Mouse (Mus musculus) frontal cortex, postnatal 14 days (tissue): ENCODE results near the gene Nppa.
"Not testable (repeated sequence)": the region's sequence is repeated elsewhere in the genome, so short reads cannot be mapped to it uniquely, and the experiment has no call there.

Experiments
- DNase-seq, 2 experiments: peaks; one replicate each; pipeline ENCODE4 v3.0.0; 2022; ENCODE audit warnings: low spot score in 2 of 2

Gene Nppa

GRCm38 (mm10) chr4:148011332-148011731 is 10.8 kb downstream of the Nppa start:
- no peak for DNase-seq

GRCm38 (mm10) chr4:148012216-148012615 is 11.7 kb downstream of the Nppa start:
- DNase-seq: no peak

GRCm38 (mm10) chr4:148015418-148015817 is 14.9 kb downstream of the Nppa start:
- no peak for DNase-seq

- no peak for DNase-seq
Observed at GRCm38 (mm10) chr4:148016981-148017380, 16.5 kb downstream of the Nppa start.

GRCm38 (mm10) chr4:148018410-148018809 is 17.9 kb downstream of the Nppa start:
- no peak for DNase-seq

- DNase-seq: no peak
Observed at GRCm38 (mm10) chr4:148024003-148024402, 23.5 kb downstream of the Nppa start.

GRCm38 (mm10) chr4:148029297-148029696 is 28.8 kb downstream of the Nppa start:
- DNase-seq: no peak

GRCm38 (mm10) chr4:148030506-148030905 is 30.0 kb downstream of the Nppa start:
- DNase-seq: no peak

GRCm38 (mm10) chr4:148033858-148034410 is 33.4 kb downstream of the Nppa start:
- no peak for DNase-seq

- no peak for DNase-seq
Observed at GRCm38 (mm10) chr4:148035440-148035839, 34.9 kb downstream of the Nppa start.

- DNase-seq: no peak
Observed at GRCm38 (mm10) chr4:148038079-148038599, 37.6 kb downstream of the Nppa start.

GRCm38 (mm10) chr4:148038600-148039253 is 38.2 kb downstream of the Nppa start, which contains the start of the genes Clcn6 and Mthfr:
TSS of gene Clcn6 (minus strand) at chr4:148038821.
TSS of gene Mthfr (plus strand) at chr4:148039077.
- DNase-seq: peak; percentile 99

- no peak for DNase-seq
Observed at GRCm38 (mm10) chr4:148039254-148040028, 38.9 kb downstream of the Nppa start.

- no peak for DNase-seq
Observed at GRCm38 (mm10) chr4:148040029-148040830, 39.7 kb downstream of the Nppa start.

GRCm38 (mm10) chr4:148040933-148041610 is 40.5 kb downstream of the Nppa start:
- DNase-seq: peak in 1 of 2 experiments; percentile 39

GRCm38 (mm10) chr4:148041611-148042191 is 41.2 kb downstream of the Nppa start:
- no peak for DNase-seq

GRCm38 (mm10) chr4:148043327-148043726 is 42.8 kb downstream of the Nppa start:
- not testable (repeated sequence) for DNase-seq

- no peak for DNase-seq
Observed at GRCm38 (mm10) chr4:148044113-148044512, 43.6 kb downstream of the Nppa start.

- DNase-seq: no peak
Observed at GRCm38 (mm10) chr4:148046450-148047031, 46.0 kb downstream of the Nppa start.

- not testable (repeated sequence) for DNase-seq
Observed at GRCm38 (mm10) chr4:148050396-148050914, 49.9 kb downstream of the Nppa start.
